Mouse (Mus musculus) cortical plate, adult 2 months (tissue): Measurements from ENCODE around the gene Gch1. TPM values are rescaled to one million over a fixed set of nuclear protein-coding genes. Genes with fewer than 3 reads are reported as not detected.
"Not testable (repeated sequence)": the region's sequence is repeated elsewhere in the genome, so short reads cannot be mapped to it uniquely, and the experiment has no call there.

Experiments
- H3K27ac ChIP-seq: fragments of 200-500 bp; 2 replicates; pipeline ENCODE4 v1.5.1; 2012; ENCODE audit warnings: low read length, control low read depth, inconsistent platforms; ENCODE audit not compliant: insufficient read depth
- H3K4me1 ChIP-seq: fragments of 200-500 bp; 2 replicates; pipeline ENCODE4 v1.6.1; 2011; ENCODE audit warnings: low read length; ENCODE audit not compliant: control insufficient read depth, insufficient read depth
- H3K4me3 ChIP-seq: fragments of 200-500 bp; 2 replicates; pipeline ENCODE4 v1.5.1; 2011; ENCODE audit warnings: mild to moderate bottlenecking, low read length, control low read depth; ENCODE audit not compliant: insufficient read depth
- CTCF ChIP-seq: fragments of 200-500 bp; IDR thresholded peaks from 2 replicates; pipeline ENCODE4 v1.5.1; 2011; ENCODE audit warnings: mild to moderate bottlenecking, control low read depth, low read length; ENCODE audit not compliant: insufficient read depth; ENCODE audit errors: extremely low read depth
- POLR2A ChIP-seq: fragments of 200-500 bp; IDR thresholded peaks from 2 replicates; pipeline ENCODE4 v1.6.1; 2011; ENCODE audit warnings: mild to moderate bottlenecking, low read length, control low read depth; ENCODE audit not compliant: insufficient read depth; ENCODE audit errors: extremely low read depth
- polyA plus RNA-seq: library from polyadenylated mRNA; depleted of rRNA; stranded (reverse); fragments of >200 nt; gene quantifications from 2 replicates; pipeline ENCODE4 v1.2.3, GENCODE M21; 2012

The Gch1 gene
- polyA plus RNA-seq, 1 experiment, result 1.6 TPM

DNA sequence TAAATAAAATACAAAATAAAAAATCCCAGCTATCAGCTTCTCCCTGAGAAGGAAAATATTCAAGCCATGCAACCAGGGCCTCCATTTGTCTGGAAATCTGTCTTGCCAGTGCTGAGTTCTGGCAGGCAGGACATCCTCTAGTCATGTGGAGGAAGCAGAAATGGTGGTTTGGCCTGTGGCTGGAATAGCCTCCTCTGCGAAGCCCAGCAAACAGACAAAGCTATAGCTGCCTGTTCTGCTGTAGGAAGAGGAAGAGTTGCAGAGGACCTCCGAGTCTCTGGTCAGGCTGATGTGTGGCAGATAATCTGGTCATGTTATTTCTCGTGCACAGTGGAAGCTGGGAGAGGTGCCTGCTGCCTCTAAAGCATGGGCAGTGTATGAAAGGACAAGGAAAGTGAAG is 50.4 kb downstream of the Gch1 start:
- Histone ChIP-seq H3K4me3 (no peak overlapping the region), H3K4me1 (no peaks in the 10 kb centered on the region), H3K27ac (no peak overlapping the region)
- TF ChIP-seq POLR2A (no peak), CTCF (no peak)

DNA sequence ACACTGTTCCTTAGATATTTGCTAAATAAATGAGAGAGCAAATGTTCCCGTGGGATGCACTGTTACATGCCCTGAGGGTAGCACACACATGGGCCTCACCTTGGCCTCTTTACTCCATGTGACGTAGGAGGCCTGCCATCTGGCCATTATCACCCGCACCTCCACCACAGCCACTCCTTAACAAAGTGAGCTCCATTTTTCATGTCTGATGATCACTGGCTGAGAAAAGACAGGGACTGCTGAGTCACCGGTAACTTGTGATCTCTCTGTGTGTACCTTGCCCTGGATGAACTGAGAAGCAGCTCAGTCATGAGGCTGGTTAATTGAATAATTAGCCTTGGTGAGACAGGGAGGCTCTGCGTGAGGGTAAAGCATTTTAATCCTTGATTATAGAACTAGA is 52.6 kb downstream of the Gch1 start:
- H3K4me3 ChIP-seq, result no peak overlapping the region
- H3K27ac ChIP-seq, result no peak overlapping the region
- H3K4me1 ChIP-seq, result no peaks in the 10 kb centered on the region
- TF ChIP-seq POLR2A, result no peak
- no peak for TF ChIP-seq CTCF

DNA sequence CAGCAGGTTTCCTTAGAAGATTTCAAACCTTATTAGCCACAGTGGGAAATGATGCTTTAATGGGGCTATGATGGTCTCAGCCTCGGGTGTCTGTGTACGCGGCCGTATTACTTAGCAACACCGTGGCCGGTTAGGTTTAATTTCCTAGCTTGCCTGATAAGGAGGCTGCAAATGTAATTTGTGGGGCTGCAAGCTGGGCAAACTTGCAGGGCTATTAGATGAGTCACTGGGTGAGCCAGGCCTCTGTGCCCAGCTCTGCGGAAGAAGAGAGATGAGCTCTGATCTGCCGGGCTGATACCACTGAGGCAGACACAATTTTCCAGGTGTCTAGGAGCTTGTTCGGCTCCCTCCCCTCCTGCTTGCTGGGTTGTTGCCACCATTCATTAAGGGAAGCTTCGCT is 55.3 kb downstream of the Gch1 start:
- H3K4me3 ChIP-seq, result no peak overlapping the region
- TF ChIP-seq CTCF (no peak), POLR2A (no peak)
- no peaks in the 10 kb centered on the region for H3K4me1 ChIP-seq
- no peak overlapping the region for H3K27ac ChIP-seq

DNA sequence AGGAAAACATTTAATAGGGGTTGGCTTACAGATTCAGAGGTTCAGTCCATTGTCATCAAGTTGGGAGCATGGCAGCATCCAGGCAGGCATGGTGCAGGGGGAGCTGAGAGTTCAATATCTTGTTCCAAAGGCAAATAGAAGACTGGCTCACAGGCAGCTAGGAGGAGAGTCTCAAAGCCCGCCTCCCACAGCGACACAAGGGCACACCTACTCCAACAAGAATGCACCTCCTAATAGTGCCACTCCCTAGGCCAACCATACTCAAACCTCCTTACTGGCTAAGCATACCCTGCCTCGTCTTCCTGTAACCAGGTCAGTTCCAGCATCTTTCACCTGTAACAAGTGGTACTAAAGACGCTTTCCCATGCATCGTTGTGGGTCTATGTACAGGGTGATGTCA is 61.2 kb downstream of the Gch1 start:
- no peak overlapping the region for H3K27ac ChIP-seq
- no peak overlapping the region for H3K4me3 ChIP-seq
- TF ChIP-seq CTCF, result no peak
- no peak for TF ChIP-seq POLR2A
- no peaks in the 10 kb centered on the region for H3K4me1 ChIP-seq

DNA sequence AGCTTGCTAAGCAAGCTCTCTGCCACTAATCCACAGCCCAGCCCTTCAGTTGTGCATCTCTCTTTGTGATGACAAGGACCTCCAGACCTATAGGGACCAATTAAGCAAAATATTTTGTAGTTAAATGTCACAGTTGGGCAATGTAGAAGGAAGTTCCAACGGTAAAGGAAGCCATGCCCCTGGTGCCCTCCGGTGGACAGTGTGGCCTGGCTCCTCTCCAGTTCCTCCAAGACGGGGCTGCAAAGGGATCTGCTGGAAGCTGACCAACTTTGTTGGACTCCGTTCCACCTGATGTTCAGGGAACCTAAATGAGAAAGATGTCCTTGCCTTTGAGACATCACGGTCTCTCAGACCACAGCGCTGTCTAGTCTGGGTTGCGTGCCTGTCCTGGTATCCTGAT is 71.7 kb downstream of the Gch1 start:
- Histone ChIP-seq H3K27ac (no peak overlapping the region), H3K4me3 (no peak overlapping the region), H3K4me1 (no peaks in the 10 kb centered on the region)
- TF ChIP-seq POLR2A (no peak), CTCF (no peak)

DNA sequence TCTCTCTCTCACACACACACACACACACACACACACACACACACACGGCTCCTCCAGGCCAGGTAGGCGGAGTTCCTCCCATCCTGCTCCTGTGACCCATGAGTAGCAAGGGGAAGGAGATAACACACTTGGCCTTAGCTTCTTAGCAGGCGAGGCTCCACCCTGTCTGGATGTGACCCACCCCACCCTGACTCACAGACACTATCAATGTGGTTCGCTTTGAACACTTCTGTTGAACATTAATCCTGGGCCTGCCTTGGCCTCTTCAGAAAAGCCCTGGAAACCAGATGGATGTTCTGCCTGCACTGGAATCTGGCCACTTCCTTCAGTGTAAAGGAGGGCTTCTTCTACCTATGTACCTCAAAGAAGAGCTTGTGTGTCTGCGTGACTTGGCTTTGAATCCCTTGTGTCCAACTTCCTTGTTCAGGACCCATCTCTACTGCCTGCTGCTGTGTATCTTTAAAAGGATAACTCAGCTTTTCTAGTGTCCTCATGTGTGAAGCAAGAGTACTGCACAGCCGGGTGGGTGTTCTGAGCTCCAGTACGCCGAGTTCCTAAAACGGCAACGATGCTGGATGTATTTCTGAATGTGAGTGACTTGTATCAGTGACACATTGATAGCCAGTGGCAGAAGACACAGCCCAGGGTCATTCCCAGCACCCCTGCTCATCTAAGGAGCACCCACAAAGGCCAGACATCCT is 73.0 kb downstream of the Gch1 start:
- Histone ChIP-seq H3K27ac (no peak overlapping the region), H3K4me1 (no peaks in the 10 kb centered on the region), H3K4me3 (no peak overlapping the region)
- TF ChIP-seq POLR2A (no peak), CTCF (no peak)

DNA sequence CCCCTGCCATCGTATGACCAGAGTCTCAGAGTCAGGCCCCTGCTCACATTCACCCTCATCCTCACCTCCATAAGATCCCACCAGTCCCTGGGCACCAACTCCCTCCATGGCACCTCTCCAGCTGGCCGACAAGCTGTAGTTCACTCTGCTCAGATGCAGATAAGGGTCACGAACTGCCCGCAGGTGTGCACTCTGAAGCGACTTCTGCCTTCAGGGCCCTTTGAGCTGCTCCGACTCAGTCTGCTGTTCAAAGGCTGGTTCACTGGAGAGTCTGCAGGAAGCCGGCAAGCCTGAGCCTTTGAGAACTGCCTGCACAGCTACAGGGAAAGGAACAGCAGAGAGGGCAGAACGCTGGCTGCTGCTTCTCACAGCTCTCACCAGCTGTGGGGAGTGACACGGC is 74.1 kb downstream of the Gch1 start:
- TF ChIP-seq CTCF (no peak), POLR2A (no peak)
- no peaks in the 10 kb centered on the region for H3K4me1 ChIP-seq
- no peak overlapping the region for H3K4me3 ChIP-seq
- no peak overlapping the region for H3K27ac ChIP-seq

DNA sequence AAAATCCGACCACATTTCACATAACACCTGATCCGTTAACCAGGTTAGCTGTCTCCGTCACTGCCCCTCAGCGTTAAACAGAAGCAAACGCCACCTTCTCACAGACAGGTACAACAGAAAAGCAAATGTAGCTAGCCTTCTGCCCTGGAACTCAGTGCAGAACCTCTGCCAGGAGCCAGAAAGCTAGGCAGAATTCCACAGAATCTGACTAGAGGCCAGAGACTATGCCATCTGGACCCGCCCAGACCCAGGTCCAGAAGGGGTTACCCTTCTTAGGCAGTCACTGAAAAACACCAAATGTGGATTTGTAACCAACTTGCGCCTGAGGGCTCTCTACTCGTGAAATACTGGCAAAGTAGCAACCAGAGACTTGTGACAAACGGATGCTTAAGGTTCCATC is 77.9 kb downstream of the Gch1 start:
- Histone ChIP-seq H3K4me1 (no peaks in the 10 kb centered on the region), H3K27ac (no peak overlapping the region), H3K4me3 (no peak overlapping the region)
- TF ChIP-seq CTCF (no peak), POLR2A (no peak)

DNA sequence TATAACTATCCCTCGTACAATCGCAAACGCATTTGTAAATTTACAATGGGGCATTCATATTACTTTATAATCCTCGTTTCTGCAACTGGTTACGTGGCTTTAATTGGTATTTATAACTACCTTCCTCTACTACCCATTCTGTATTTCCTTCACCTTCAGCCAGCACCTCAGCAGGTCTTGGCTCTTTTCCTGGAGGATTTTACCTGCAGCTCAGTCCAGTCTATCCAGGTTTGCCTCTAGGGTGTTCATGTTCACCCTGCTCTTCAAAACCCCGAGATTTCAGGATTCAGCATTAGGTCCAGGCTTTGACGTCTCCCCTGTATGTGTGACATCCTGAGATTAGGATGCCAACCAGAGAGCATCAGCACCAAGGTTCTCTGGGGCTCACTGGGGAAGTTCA is 78.8 kb downstream of the Gch1 start:
- not testable (repeated sequence) for H3K27ac ChIP-seq, H3K4me1 ChIP-seq, H3K4me3 ChIP-seq

DNA sequence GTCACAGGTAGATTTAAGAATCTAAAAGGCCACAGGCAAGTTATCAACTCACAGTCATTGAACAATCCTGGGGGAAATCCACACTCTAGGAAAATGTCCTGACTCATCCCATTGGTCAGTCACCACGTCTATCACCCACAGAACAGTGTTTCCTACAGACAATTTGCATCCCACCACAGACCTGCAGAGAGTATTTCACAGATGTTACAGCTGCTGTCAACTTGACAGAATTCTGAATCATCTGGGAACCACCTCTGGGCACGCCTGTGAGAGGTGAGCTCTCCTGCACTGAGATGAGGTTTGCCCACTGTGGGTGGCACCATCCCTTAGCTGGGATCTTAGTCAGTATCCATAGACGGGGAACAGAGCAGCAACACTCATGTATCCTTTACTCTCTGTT is 81.8 kb downstream of the Gch1 start:
- no peak overlapping the region for H3K27ac ChIP-seq
- no peak for TF ChIP-seq CTCF
- no peak for TF ChIP-seq POLR2A
- H3K4me3 ChIP-seq, result no peak overlapping the region
- H3K4me1 ChIP-seq, result no peaks in the 10 kb centered on the region
